Mouse (Mus musculus): ENCODE results near the gene Fam196a.

DNA sequence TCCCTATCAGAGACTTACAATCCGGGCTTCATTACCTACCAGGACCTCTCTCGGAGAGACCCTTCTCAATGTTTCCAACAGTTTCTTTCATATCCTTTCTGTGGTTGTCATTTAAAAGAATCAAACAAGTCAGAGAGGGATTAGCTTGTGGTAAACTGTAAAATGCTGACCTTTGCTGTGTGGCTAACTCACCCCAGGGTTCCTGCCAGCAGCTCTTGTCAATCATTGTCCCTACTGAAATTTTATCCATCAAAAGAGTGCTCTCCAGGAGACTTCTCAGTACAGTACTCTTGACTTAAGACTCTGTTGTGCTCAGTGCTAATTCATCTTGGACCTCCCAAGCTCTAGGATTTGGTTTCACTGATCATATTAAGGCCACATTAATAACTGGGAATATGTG lies 36.2 kb downstream of the Fam196a start:
- TF ChIP-seq CTCF (conservative IDR thresholded peaks at IDR 0.05; ENCODE audit: low read length) = no peak
- no peak for TF ChIP-seq POU5F1 (IDR thresholded peaks at IDR 0.05; ENCODE audit: borderline replicate concordance, low read length)

Data from E14TG2a.4 (cell line).